Mouse (Mus musculus) E14TG2a.4 (cell line): Measurements from ENCODE around the gene Ccdc81.

Source experiments
- H3K27me3 ChIP-seq: 2 replicates; pipeline ENCODE4 v1.6.1; 2014; ENCODE audit warnings: low read length, control low read depth; ENCODE audit not compliant: insufficient read depth
- H3K36me3 ChIP-seq: 2 replicates; pipeline ENCODE4 v1.6.1; 2014; ENCODE audit warnings: low read length, control low read depth; ENCODE audit not compliant: insufficient read depth
- H3K4me1 ChIP-seq: replicated peaks from 2 replicates; pipeline ENCODE4 v1.6.1; 2014; ENCODE audit warnings: low read depth, low read length, control low read depth
- H3K4me3 ChIP-seq: replicated peaks from 2 replicates; pipeline ENCODE4 v1.5.1; 2014; ENCODE audit warnings: mild to moderate bottlenecking, low read length
- H3K9me3 ChIP-seq: 2 replicates; pipeline ENCODE4 v1.6.1; 2014; ENCODE audit warnings: low read length, control low read depth
- CTCF ChIP-seq: conservative IDR thresholded peaks from 2 replicates; pipeline ENCODE4 v1.5.1; 2014; ENCODE audit warnings: low read length
- NANOG ChIP-seq: IDR thresholded peaks from 2 replicates; pipeline ENCODE4 v1.6.1; 2014; ENCODE audit warnings: borderline replicate concordance, low read length, mixed read lengths
- POU5F1 ChIP-seq: IDR thresholded peaks from 2 replicates; pipeline ENCODE4 v1.6.1; 2014; ENCODE audit warnings: low read length, borderline replicate concordance

Ccdc81 gene

DNA sequence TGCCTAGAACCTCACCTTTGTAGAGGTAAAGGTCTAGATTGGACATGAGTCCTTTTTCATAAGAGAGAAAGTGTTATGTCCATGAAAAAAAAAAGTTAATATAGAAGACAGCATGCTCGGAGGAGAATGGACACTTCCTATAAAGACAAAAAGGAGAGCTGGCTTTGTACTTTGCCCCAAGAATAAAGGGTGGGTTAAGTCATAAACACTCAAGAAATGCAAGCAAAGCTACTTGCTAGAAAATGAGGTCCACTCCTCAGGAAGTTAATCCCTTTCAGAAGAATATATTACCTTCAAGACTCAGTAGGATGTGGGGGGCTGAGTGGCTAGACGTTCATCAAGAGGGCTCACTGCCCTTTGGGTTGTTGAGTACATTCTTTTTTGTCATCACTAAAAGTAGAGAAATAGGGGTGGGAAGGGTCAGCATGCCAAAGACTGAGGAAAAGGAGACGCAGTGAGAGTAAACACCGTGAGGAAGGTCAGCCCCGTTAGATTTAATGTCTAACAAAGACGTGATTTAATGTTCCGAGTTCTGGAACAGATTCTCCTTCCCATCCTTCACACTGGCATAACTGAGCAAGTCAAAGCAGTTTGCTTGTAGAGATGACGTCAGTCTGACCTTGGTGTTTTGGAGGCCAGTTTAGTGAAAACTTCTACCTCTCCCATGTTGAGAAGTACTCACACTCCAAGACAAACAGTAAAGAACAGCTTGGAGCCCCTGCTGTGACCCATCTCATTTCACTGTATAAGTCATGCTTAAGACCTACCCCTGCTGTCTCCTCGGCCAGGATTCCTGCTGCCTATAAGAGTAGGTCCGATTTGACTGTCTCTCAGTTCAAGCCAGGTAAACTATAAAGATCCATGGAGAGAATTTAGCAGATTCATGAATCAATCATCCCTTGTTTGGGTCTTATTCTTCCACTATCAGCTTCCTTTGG lies 51.0 kb downstream of the Ccdc81 start:
- Histone ChIP-seq H3K4me1 (no peaks in the 10 kb centered on the region), H3K9me3 (no peaks in the 10 kb centered on the region), H3K4me3 (no peak overlapping the region), H3K36me3 (no peaks in the 10 kb centered on the region), H3K27me3 (peaks cover 4% of the 10 kb centered on the region; the same call in 1 of the 2 replicates)
- no peak for TF ChIP-seq CTCF
- no peak for TF ChIP-seq POU5F1
- no peak for TF ChIP-seq NANOG

DNA sequence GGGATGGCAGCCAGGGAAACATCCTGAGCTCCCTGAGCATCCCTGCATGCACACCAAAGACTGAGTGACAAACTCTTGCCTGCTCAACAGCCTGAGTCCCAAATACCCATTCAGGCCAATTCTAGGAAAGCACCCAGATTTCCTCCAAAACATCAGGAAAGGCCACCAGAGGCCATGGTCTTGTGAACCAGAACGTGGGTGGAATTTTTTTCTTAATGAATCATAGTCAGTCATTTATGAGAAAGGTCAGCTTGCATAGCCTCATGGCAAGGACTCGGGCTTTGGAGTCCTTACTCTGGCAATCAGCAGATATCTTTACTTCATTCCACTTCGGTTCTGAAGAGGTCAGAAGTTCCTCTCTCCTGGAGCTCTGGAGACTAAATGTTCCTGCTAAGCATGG lies 52.9 kb downstream of the Ccdc81 start:
- H3K36me3 ChIP-seq: no peaks in the 10 kb centered on the region
- H3K9me3 ChIP-seq: no peaks in the 10 kb centered on the region
- H3K4me3 ChIP-seq: no peak overlapping the region
- no peak for TF ChIP-seq NANOG
- no peak for TF ChIP-seq CTCF
- peaks cover 4% of the 10 kb centered on the region; the same call in 1 of the 2 replicates for H3K27me3 ChIP-seq
- no peaks in the 10 kb centered on the region for H3K4me1 ChIP-seq

DNA sequence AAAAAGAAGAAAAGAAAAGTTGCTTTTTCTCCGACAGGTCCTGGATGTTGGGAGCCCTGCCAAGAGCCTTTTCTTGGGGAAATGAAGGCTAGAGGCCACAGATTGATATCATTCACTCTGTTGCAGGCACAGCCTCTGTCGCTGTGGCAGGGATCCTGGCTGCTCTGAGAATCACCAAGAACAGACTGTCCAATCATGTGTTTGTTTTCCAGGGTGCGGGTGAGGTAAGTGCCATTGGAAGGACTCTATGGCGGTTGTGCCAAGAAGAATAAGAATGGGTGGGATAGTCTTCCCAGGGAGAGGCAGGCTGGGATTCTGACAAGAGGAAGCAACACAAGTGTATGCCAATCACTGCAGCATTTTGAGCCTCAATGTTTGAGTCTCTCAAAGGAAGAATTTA lies 57.8 kb downstream of the Ccdc81 start:
- Histone ChIP-seq H3K4me3 (no peak overlapping the region), H3K9me3 (no peaks in the 10 kb centered on the region), H3K4me1 (peaks cover 2% of the 10 kb centered on the region; the same call in 1 of the 2 replicates), H3K27me3 (peaks cover 4% of the 10 kb centered on the region; the same call in 1 of the 2 replicates), H3K36me3 (no peaks in the 10 kb centered on the region)
- TF ChIP-seq NANOG (no peak), CTCF (no peak), POU5F1 (no peak)

DNA sequence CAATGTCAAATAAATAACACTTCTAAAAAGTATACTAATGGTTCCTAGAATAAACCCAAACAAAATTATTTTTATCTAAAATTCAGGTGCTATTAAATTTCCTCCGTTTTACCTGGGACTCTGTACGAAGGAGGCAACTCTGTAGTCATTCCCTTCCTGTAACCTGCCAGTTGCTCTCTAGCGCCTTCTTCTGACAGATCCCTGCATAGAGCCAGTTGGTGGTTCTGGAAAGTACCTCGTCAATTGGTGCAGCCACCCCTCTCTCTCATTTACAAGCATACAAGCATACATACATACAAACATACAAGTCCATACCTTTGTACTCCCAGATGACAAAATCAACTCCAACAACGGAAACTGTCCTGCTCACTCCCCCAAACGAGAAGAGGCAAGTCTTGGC lies 59.9 kb downstream of the Ccdc81 start:
- Histone ChIP-seq H3K27me3 (peaks cover 4% of the 10 kb centered on the region; the same call in 1 of the 2 replicates), H3K4me1 (peaks cover 2% of the 10 kb centered on the region; the same call in 1 of the 2 replicates), H3K36me3 (no peaks in the 10 kb centered on the region), H3K9me3 (no peaks in the 10 kb centered on the region), H3K4me3 (no peak overlapping the region)
- TF ChIP-seq CTCF (peak; percentile 81), POU5F1 (no peak), NANOG (no peak)

DNA sequence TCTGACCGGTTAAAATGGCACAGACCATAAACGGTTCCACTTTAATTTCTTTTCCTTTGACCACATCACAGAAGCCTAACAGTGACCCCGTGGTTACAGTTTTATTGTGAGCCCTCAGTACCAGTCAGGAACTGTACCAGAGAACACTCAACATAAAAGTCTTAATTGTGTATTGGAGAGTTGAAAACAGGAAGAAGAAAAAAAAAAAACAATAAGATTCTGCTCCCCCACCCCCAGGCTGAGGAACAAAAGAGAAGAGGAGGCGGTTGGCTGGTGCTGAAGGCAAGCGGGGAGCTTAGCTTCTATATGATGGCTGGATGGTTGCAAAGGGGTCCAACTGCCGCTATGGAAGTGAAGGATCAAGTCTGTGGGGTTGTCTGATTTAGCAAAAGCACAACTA lies 60.3 kb downstream of the Ccdc81 start:
- Histone ChIP-seq H3K36me3 (no peaks in the 10 kb centered on the region), H3K4me3 (no peak overlapping the region), H3K4me1 (peaks cover 2% of the 10 kb centered on the region; the same call in 1 of the 2 replicates), H3K9me3 (no peaks in the 10 kb centered on the region), H3K27me3 (no peaks in the 10 kb centered on the region)
- no peak for TF ChIP-seq NANOG
- TF ChIP-seq POU5F1: no peak
- no peak for TF ChIP-seq CTCF

DNA sequence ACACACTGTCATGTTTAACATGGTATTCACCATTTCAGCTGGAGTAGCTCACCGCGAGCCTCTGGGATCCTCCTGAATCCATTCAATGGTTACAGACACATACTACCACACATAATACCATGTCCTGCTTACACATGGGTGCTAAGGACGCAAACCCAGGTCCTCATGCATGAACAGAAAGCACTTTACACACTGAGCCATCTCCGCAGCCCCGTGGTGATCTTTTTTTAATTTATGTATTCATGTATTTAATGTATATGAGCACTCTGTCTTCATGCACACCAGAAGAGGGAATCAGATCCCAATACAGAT lies 61.1 kb downstream of the Ccdc81 start:
- no peak for TF ChIP-seq NANOG
- no peak for TF ChIP-seq CTCF
- TF ChIP-seq POU5F1: no peak
- H3K36me3 ChIP-seq: no peaks in the 10 kb centered on the region
- no peak overlapping the region for H3K4me3 ChIP-seq
- no peaks in the 10 kb centered on the region for H3K9me3 ChIP-seq
- no peaks in the 10 kb centered on the region for H3K27me3 ChIP-seq
- H3K4me1 ChIP-seq: peaks cover 2% of the 10 kb centered on the region; the same call in 1 of the 2 replicates

DNA sequence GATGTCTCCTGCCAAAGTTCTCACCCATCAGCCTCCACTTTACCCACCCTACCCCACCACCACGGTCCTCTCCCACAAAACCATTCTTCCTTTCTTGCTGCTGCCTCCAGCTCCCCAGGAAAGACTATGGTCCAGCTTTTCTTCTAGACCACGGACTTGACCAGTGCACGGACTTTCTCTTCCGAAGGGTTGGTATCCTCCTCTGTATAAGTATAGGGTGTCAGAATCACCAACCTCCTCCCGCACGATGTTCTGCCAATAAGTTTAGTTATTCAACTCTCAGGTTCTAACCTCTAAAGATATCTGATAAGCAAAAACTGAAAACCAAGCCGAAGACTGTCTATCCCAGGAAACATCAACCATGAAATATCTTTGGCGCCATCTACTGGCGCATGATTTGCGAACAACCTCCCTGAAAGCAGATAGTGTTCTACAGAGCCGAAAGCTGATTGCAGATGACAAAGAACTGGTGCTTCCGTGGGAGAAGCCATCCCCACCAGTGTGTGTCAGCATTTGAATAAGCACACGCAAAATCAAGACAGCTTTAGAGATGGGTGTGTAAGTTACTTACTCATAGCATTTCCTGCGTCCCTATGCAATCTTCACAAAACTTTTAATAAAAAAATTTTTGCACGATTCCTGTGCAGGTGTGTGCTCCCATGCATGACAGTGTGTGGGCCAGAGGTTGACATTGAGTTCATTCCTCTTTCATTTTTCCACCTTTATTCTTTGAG lies 61.6 kb downstream of the Ccdc81 start:
- TF ChIP-seq NANOG: no peak
- TF ChIP-seq CTCF: peak; percentile 78
- TF ChIP-seq POU5F1: no peak
- Histone ChIP-seq H3K4me1 (peaks cover 2% of the 10 kb centered on the region; the same call in 1 of the 2 replicates), H3K36me3 (no peaks in the 10 kb centered on the region), H3K4me3 (no peak overlapping the region), H3K27me3 (no peaks in the 10 kb centered on the region), H3K9me3 (no peaks in the 10 kb centered on the region)

DNA sequence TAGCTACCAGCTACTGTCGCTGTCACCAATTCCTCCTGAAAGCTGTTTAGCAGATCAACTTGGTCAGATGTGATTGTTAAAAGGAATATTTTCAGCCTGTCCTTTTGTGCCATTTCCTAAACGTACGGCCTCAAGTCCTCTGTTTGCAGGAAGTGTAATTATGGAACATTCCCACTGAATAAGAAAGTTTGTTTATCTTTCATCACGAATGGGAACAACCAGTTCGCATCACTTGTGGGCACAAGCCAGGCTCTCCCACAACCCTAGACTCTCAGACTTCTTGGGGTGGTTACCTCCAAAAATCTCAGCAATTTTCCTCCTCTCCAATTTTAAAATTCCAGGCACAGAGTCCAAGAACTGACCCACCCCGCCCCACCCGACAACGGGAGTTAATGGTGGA lies 63.7 kb downstream of the Ccdc81 start:
- H3K4me1 ChIP-seq: peaks cover 2% of the 10 kb centered on the region; the same call in 1 of the 2 replicates
- no peak overlapping the region for H3K4me3 ChIP-seq
- TF ChIP-seq POU5F1 (no peak), NANOG (no peak), CTCF (no peak)
- no peaks in the 10 kb centered on the region for H3K9me3 ChIP-seq
- no peaks in the 10 kb centered on the region for H3K27me3 ChIP-seq
- no peaks in the 10 kb centered on the region for H3K36me3 ChIP-seq

DNA sequence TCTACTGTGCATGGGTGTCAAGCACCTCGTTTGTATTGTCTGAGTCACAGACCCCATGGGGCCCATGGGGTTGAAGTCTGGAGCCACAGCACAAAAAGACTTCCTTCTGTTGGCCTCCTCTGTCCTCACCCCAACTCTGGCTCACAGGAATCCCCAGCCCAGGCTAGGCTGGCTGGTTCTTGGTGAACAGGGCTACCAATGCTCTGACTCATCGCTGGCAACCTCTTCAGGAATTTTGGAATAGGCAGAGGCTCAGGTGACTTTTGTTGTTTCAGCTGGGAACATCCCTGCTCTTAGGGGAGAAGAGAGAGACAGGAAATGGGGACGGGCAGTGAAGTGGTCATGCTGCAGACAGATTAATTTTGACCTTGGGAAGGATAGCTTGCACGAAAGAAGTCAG lies 65.6 kb downstream of the Ccdc81 start:
- H3K27me3 ChIP-seq: no peaks in the 10 kb centered on the region
- H3K36me3 ChIP-seq: no peaks in the 10 kb centered on the region
- TF ChIP-seq CTCF: no peak
- no peak for TF ChIP-seq POU5F1
- no peak for TF ChIP-seq NANOG
- H3K4me1 ChIP-seq: no peaks in the 10 kb centered on the region
- H3K4me3 ChIP-seq: no peak overlapping the region
- peaks cover 4% of the 10 kb centered on the region; the same call in 1 of the 2 replicates for H3K9me3 ChIP-seq
